Mouse (Mus musculus) C2C12 (cell line): ENCODE results near the gene Arf3. TPM values are rescaled to one million over a fixed set of nuclear protein-coding genes. Genes with fewer than 3 reads are reported as not detected.
"Not testable (repeated sequence)": the region's sequence is repeated elsewhere in the genome, so short reads cannot be mapped to it uniquely, and the experiment has no call there.

ENCODE experiments used
- H3K27me3 ChIP-seq: one replicate; pipeline ENCODE4 v1.6.1; 2011; ENCODE audit not compliant: control insufficient read depth, insufficient read depth, insufficient read length
- H3K36me3 ChIP-seq: one replicate; pipeline ENCODE4 v1.6.1; 2011; ENCODE audit not compliant: control insufficient read depth, insufficient read depth
- H3K4me3 ChIP-seq: one replicate; pipeline ENCODE4 v1.5.1; 2011; ENCODE audit warnings: mild to moderate bottlenecking, control low read depth; ENCODE audit not compliant: poor library complexity, insufficient read depth, severe bottlenecking
- H3K79me2 ChIP-seq: one replicate; pipeline ENCODE4 v1.6.1; 2011; ENCODE audit not compliant: control insufficient read depth, insufficient read depth
- H3K79me3 ChIP-seq: one replicate; pipeline ENCODE4 v1.6.1; 2011; ENCODE audit warnings: low read depth, control low read depth
- H3ac ChIP-seq: one replicate; pipeline ENCODE3; 2011; ENCODE audit warnings: low read depth; ENCODE audit not compliant: control insufficient read depth, insufficient read length
- CEBPB ChIP-seq: IDR thresholded peaks from one replicate; pipeline ENCODE4 v1.6.1; 2011; ENCODE audit warnings: low read depth, mild to moderate bottlenecking, control low read depth, moderate library complexity
- CTCF ChIP-seq: IDR thresholded peaks from one replicate; pipeline ENCODE4 v1.5.1; 2011; ENCODE audit not compliant: control insufficient read depth, insufficient read depth, insufficient read length
- FOSL1 ChIP-seq: IDR thresholded peaks from one replicate; pipeline ENCODE4 v1.8.0; 2011; ENCODE audit warnings: mild to moderate bottlenecking, low read length; ENCODE audit not compliant: poor library complexity, insufficient read depth, severe bottlenecking
- MAX ChIP-seq: IDR thresholded peaks from one replicate; pipeline ENCODE4 v1.6.1; 2011; ENCODE audit warnings: mild to moderate bottlenecking, control low read depth
- MYOD1 ChIP-seq: IDR thresholded peaks from one replicate; pipeline ENCODE4 v1.6.1; 2011; ENCODE audit warnings: low read depth; ENCODE audit not compliant: control insufficient read depth, insufficient read length
- MYOG ChIP-seq: IDR thresholded peaks from one replicate; pipeline ENCODE4 v1.6.1; 2011; ENCODE audit not compliant: control insufficient read depth, insufficient read length; ENCODE audit errors: extremely low read depth
- USF1 ChIP-seq: IDR thresholded peaks from one replicate; pipeline ENCODE4 v1.6.1; 2011; ENCODE audit warnings: low read depth, mild to moderate bottlenecking, control low read depth, moderate library complexity
- long read RNA-seq, 2 experiments: library from polyadenylated mRNA; unstranded; transcript quantifications; one replicate each; pipeline ENCODE4 v2.0.0; 2019 to 2020
- polyA plus RNA-seq: library from polyadenylated mRNA; unstranded; fragments of >200 nt; fragmentation: generic; extraction: Trizol; gene quantifications from one replicate; pipeline ENCODE4 v1.2.1, GENCODE M21; 2012; ENCODE audit warnings: missing spikeins

Arf3 gene
- polyA plus RNA-seq = 126 TPM
- long read RNA-seq, experiment 1, full-length matches to known transcripts = 2 of 24 reads
- long read RNA-seq, experiment 1, partial matches to known transcripts = 1 of 24 reads
- long read RNA-seq, experiment 1, other reads (novel, unspliced or antisense) = 21 of 24 reads
- long read RNA-seq, experiment 2, full-length matches to known transcripts = 16 of 61 reads
- long read RNA-seq, experiment 2, partial matches to known transcripts = 35 of 61 reads
- long read RNA-seq, experiment 2, other reads (novel, unspliced or antisense) = 10 of 61 reads

- no peaks in the 10 kb centered on the region for H3K27me3 ChIP-seq
- H3K79me2 ChIP-seq = peaks cover 52% of the 10 kb centered on the region
- H3ac ChIP-seq = peak within 1 kb of the TSS; percentile 91
- TF ChIP-seq USF1 (no peak), MAX (peak; percentile 46), CEBPB (no peak), MYOD1 (no peak)
- peaks cover 42% of the 10 kb centered on the region for H3K79me3 ChIP-seq
- H3K4me3 ChIP-seq = peak within 1 kb of the TSS; percentile 100
- peaks cover 35% of the 10 kb centered on the region for H3K36me3 ChIP-seq
Measured at GRCm38 (mm10) chr15:98762670-98763529, at the start of gene Arf3. Gene Arf3 (minus strand): TSS chr15:98763214.

- not testable (repeated sequence) for H3K4me3 ChIP-seq, H3K79me2 ChIP-seq, H3K27me3 ChIP-seq, H3ac ChIP-seq, H3K79me3 ChIP-seq
- H3K36me3 ChIP-seq = peaks cover 41% of the 10 kb centered on the region
Measured at GRCm38 (mm10) chr15:98810212-98810611, 47.2 kb upstream of the Arf3 start.

- Histone ChIP-seq H3K79me3 (no peaks in the 10 kb centered on the region), H3K36me3 (peaks cover 34% of the 10 kb centered on the region), H3K4me3 (no peak within 1 kb of the TSS), H3K27me3 (no peaks in the 10 kb centered on the region), H3ac (no peak within 1 kb of the TSS), H3K79me2 (no peaks in the 10 kb centered on the region)
- no peak for TF ChIP-seq CTCF
- no peak for TF ChIP-seq MYOD1
- TF ChIP-seq USF1 = no peak
Measured at GRCm38 (mm10) chr15:98809390-98809789, 46.4 kb upstream of the Arf3 start, which contains the start of gene Ddn. Gene Ddn (minus strand): TSS chr15:98809490.

GRCm38 (mm10) chr15:98808651-98809134, 45.7 kb upstream of the Arf3 start:
- Histone ChIP-seq H3K27me3 (no peaks in the 10 kb centered on the region), H3K4me3 (no peak overlapping the region), H3K79me3 (no peaks in the 10 kb centered on the region), H3ac (no peak overlapping the region), H3K36me3 (peaks cover 27% of the 10 kb centered on the region), H3K79me2 (no peaks in the 10 kb centered on the region)
- TF ChIP-seq MYOD1 = no peak
- TF ChIP-seq MAX = no peak
- TF ChIP-seq MYOG = no peak
- TF ChIP-seq FOSL1 = no peak
- TF ChIP-seq USF1 = no peak
- no peak for TF ChIP-seq CTCF
- no peak for TF ChIP-seq CEBPB

- peaks cover 20% of the 10 kb centered on the region for H3K36me3 ChIP-seq
- H3K4me3 ChIP-seq = no peak overlapping the region
Measured at GRCm38 (mm10) chr15:98807895-98808650, 45.1 kb upstream of the Arf3 start.

More at GRCm38 (mm10) chr15:98807895-98808650, 45.1 kb upstream of the Arf3 start:
- TF ChIP-seq MYOG (no peak), MAX (no peak), FOSL1 (no peak), CEBPB (no peak), MYOD1 (no peak), USF1 (no peak), CTCF (no peak)
- Histone ChIP-seq H3ac (peak overlapping the region; percentile 2), H3K79me2 (no peaks in the 10 kb centered on the region), H3K27me3 (no peaks in the 10 kb centered on the region), H3K79me3 (no peaks in the 10 kb centered on the region)
